In genomic region chr15:85200446-85201289, GRCm38 (mm10) we compare ENCODE assay signal across 9 mouse cellular contexts. TPM values are rescaled to one million over a fixed set of nuclear protein-coding genes. Genes with fewer than 3 reads are reported as not detected.
A peak's percentile ranks its signal among the peaks of the same experiment; 100 is the strongest.
DNase-seq lines count a peak whose midpoint lies in the region; ATAC-seq and TF ChIP-seq lines count a peak whose summit lies in the region.
"Had no signal": no experiment of that assay in that cellular context is flagged by ENCODE, and none has a peak within 500 bp of the region (broad histone marks: within the 10 kb centered on the region; RNA-seq: fewer than 3 reads in every experiment).

No protein-coding gene starts in this region.

- H3K36me3 ChIP-seq in forebrain, postnatal 0 days (ENCODE audit: insufficient read depth): no peaks in the 10 kb centered on the region
- H3K36me3 ChIP-seq in neural tube, embryonic 11.5 days (ENCODE audit: control insufficient read depth, insufficient read depth, low read length): no peaks in the 10 kb centered on the region

- peak; percentile 60 for ATAC-seq in forebrain, postnatal 0 days
- ATAC-seq in neural tube, embryonic 11.5 days (ENCODE audit: insufficient read depth, low FRiP score, low TSS enrichment): no peak
- ATAC-seq: Patski had no signal

- no peaks in the 10 kb centered on the region for H3K9me3 ChIP-seq in forebrain, postnatal 0 days (ENCODE audit: low read length)
- no peaks in the 10 kb centered on the region for H3K9me3 ChIP-seq in neural tube, embryonic 11.5 days (ENCODE audit: control insufficient read depth, low read length)

- WGBS in forebrain, postnatal 0 days: 38% methylated on average over 14 of the region's 14 CpGs
- WGBS in neural tube, embryonic 11.5 days: 21% methylated on average over 14 of the region's 14 CpGs

- peak; percentile 32 for DNase-seq in left cerebral cortex, postnatal 4 days
- no peak for DNase-seq in left cerebral cortex, adult 2 months (ENCODE audit: extremely low spot score in 1 of 2, low spot score in 2 of 2)
- DNase-seq in forebrain, postnatal 0 days: peak; percentile 57
- peak; percentile 30 for DNase-seq in layer of hippocampus, adult 9-10 months (ENCODE audit: low spot score)
- peak; percentile 54 for DNase-seq in neural tube, embryonic 11.5 days (ENCODE audit: low spot score)
- DNase-seq in thymus, postnatal 10 days (ENCODE audit: low spot score in 2 of 2): no peak
- no peak for DNase-seq in thymus, postnatal 14 days
- no peak for DNase-seq in right cerebral cortex, postnatal 14 days

- intact Hi-C loops in left cerebral cortex, postnatal 4 days (cut with DNase I): no loop called here
- intact Hi-C loops in left cerebral cortex, adult 2 months (cut with DNase I): no loop called here

- H3K4me1 ChIP-seq in forebrain, postnatal 0 days (ENCODE audit: insufficient read depth): no peaks in the 10 kb centered on the region; the same call in 1 of the 2 replicates
- peaks cover 5% of the 10 kb centered on the region; the same call in 1 of the 2 replicates for H3K4me1 ChIP-seq in neural tube, embryonic 11.5 days (ENCODE audit: control insufficient read depth, insufficient read depth, low read length)

- H3K9ac ChIP-seq in forebrain, postnatal 0 days: no peak overlapping the region
- H3K9ac ChIP-seq in neural tube, embryonic 11.5 days (ENCODE audit: low read length): peak overlapping the region; percentile 31; the same call in 1 of the 2 replicates

- H3K27ac ChIP-seq in left cerebral cortex, adult 2 months: no peak overlapping the region
- H3K27ac ChIP-seq in forebrain, postnatal 0 days (ENCODE audit: low read depth, low read length): peak overlapping the region; percentile 64; the same call in 1 of the 2 replicates
- peak overlapping the region; percentile 62 for H3K27ac ChIP-seq in neural tube, embryonic 11.5 days (ENCODE audit: low read depth, low read length)

- no peak for TF ChIP-seq CTCF in left cerebral cortex, adult 2 months (IDR thresholded peaks at IDR 0.05)
- no peak for TF ChIP-seq CTCF in forebrain, postnatal 0 days (IDR thresholded peaks at IDR 0.05; ENCODE audit: low read depth)

- H3K4me3 ChIP-seq in left cerebral cortex, adult 2 months: no peak overlapping the region
- H3K4me3 ChIP-seq in forebrain, postnatal 0 days (ENCODE audit: low read depth, low read length): no peak overlapping the region
- H3K4me3 ChIP-seq in neural tube, embryonic 11.5 days (ENCODE audit: low read depth, low read length): no peak overlapping the region

- no peaks in the 10 kb centered on the region for H3K27me3 ChIP-seq in forebrain, postnatal 0 days (ENCODE audit: insufficient read depth, low read length)
- H3K27me3 ChIP-seq in neural tube, embryonic 11.5 days (ENCODE audit: control insufficient read depth, insufficient read depth, low read length): no peaks in the 10 kb centered on the region
- H3K27me3 ChIP-seq: Patski had no signal

- no peak overlapping the region for H3K4me2 ChIP-seq in forebrain, postnatal 0 days (ENCODE audit: low read depth)
- H3K4me2 ChIP-seq in neural tube, embryonic 11.5 days (ENCODE audit: low read depth): no peak overlapping the region

RNA-seq across cellular contexts. Expression of gene Fbln1, which starts 5.1 kb away (rescaled TPM):
- total RNA-seq in left cerebral cortex, postnatal 4 days (2021): 10 to 100 TPM; 19.0 to 24.7 TPM
- 10 to 100 TPM; 11.4 to 14.4 TPM for total RNA-seq in left cerebral cortex, adult 2 months (2021)
- 38.2 and 60.3 TPM in 2 replicates for total RNA-seq in forebrain, postnatal 0 days (2014; rRNA removed)
- 47.1 and 50.9 TPM in 2 replicates for polyA plus RNA-seq in forebrain, postnatal 0 days (2015; fragmentation: Nextera tagmentation; extraction: Ambion mirVana)
- 115 and 120 TPM in 2 replicates for polyA plus RNA-seq in neural tube, embryonic 11.5 days (2014; fragmentation: Nextera tagmentation; extraction: Ambion mirVana)

Comparison
In these comparisons a context has a peak if more than half of its experiments do, and no peak if none do; other contexts are left out.
1. DNase-seq: peak in left cerebral cortex, postnatal 4 days (single experiment), forebrain, postnatal 0 days (single experiment), layer of hippocampus, adult 9-10 months (single experiment) and neural tube, embryonic 11.5 days (single experiment); none in left cerebral cortex, adult 2 months (0 of 2), thymus, postnatal 10 days (0 of 2), thymus, postnatal 14 days (single experiment) and right cerebral cortex, postnatal 14 days (single experiment).